Mouse (Mus musculus): ENCODE data around the gene Serpina1a. TPM values are rescaled to one million over a fixed set of nuclear protein-coding genes. Genes with fewer than 3 reads are reported as not detected.
"Not testable (repeated sequence)": the region's sequence is repeated elsewhere in the genome, so short reads cannot be mapped to it uniquely, and the experiment has no call there.

The Serpina1a gene
- polyA plus RNA-seq (2012; ENCODE audit: insufficient read depth, insufficient read length, missing spikeins) = not detected in 2 replicates

DNA sequence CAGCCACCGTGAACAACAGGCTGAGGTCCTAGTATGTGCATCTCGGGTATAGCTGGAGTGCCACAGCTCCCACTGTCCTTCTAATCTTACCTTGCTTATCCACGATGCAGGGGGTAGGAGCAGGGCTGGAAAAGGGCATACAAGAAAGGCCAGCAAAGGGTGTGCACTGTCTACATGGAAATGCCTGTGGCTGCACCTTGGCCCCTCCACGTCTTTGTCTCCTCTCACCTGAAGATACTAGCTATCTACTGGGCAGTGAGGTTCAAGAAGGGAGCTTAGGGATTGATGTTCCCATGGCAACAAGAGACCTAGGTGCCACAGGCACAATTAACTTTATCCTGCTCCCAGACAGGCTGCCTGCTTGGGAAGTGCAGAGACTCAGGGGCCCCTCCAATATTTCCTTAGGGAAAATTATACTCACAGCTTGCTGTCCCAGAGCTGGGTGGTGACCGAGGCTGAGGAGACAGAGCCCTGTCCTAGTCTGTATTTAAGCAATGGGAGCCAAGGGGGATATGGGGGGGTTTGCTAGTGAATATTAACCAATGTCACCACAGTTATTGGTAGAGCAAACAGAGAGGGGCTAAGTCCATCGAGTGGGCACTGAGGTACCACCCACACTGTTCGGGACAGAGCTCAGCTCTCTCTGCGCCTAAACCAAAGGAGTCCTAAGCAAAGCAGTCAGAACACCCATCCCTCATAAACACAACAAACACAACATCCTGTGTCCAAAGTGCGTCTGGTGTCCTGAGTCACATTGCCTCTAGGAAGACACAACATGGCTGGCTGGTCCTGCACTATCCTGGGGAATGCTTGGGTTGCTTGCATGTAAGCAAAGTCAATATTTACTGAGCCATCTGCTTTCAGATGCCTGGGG, at the start of gene Serpina1a:
Serpina1a (minus strand) TSS at position 462 of the 874 bp plus-strand sequence.
- not testable (repeated sequence) for H3K27ac ChIP-seq (ENCODE audit: insufficient read depth, low read depth, low read length); H3K4me1 ChIP-seq (ENCODE audit: control insufficient read depth, insufficient read depth, low read length); H3K4me3 ChIP-seq (ENCODE audit: insufficient read depth, low read length)

GRCm38 (mm10) chr12:103909181-103909580, 45.8 kb upstream of the Serpina1a start:
- not testable (repeated sequence) for H3K4me1 ChIP-seq (ENCODE audit: control insufficient read depth, insufficient read depth, low read length); H3K4me3 ChIP-seq (ENCODE audit: insufficient read depth, low read length); H3K27ac ChIP-seq (ENCODE audit: insufficient read depth, low read depth, low read length)

- not testable (repeated sequence) for H3K4me1 ChIP-seq (ENCODE audit: control insufficient read depth, insufficient read depth, low read length); H3K27ac ChIP-seq (ENCODE audit: insufficient read depth, low read depth, low read length); H3K4me3 ChIP-seq (ENCODE audit: insufficient read depth, low read length)
Observed at GRCm38 (mm10) chr12:103907746-103908145, 44.4 kb upstream of the Serpina1a start.

- not testable (repeated sequence) for H3K4me3 ChIP-seq (ENCODE audit: insufficient read depth, low read length); H3K27ac ChIP-seq (ENCODE audit: insufficient read depth, low read depth, low read length); H3K4me1 ChIP-seq (ENCODE audit: control insufficient read depth, insufficient read depth, low read length)
Observed at GRCm38 (mm10) chr12:103904837-103905340, 41.5 kb upstream of the Serpina1a start, which contains the start of gene Serpina1c. Gene Serpina1c, minus strand, starts transcription at chr12:103904887.

- not testable (repeated sequence) for H3K4me1 ChIP-seq (ENCODE audit: control insufficient read depth, insufficient read depth, low read length); H3K4me3 ChIP-seq (ENCODE audit: insufficient read depth, low read length); H3K27ac ChIP-seq (ENCODE audit: insufficient read depth, low read depth, low read length)
Observed at GRCm38 (mm10) chr12:103901929-103902328, 38.6 kb upstream of the Serpina1a start.

DNA sequence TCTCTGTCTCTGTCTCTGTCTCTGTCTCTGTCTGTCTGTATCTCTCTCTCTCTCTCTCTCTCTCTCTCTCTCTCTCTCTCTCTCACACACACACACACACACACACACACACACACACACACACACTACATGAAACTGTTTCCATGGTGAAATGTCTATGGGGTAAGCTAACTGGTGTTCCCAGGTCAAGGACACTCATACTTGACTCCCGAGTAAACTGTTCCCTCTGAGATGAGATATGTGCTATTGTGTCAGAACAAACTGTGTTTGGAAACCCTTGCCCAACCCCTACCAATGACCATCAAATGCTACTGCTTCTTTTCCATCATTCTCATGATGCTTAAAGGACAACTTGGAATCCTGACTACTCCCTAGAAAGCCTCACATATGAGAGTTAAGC, 3.5 kb upstream of the Serpina1a start:
- not testable (repeated sequence) for H3K4me1 ChIP-seq (ENCODE audit: control insufficient read depth, insufficient read depth, low read length)

DNA sequence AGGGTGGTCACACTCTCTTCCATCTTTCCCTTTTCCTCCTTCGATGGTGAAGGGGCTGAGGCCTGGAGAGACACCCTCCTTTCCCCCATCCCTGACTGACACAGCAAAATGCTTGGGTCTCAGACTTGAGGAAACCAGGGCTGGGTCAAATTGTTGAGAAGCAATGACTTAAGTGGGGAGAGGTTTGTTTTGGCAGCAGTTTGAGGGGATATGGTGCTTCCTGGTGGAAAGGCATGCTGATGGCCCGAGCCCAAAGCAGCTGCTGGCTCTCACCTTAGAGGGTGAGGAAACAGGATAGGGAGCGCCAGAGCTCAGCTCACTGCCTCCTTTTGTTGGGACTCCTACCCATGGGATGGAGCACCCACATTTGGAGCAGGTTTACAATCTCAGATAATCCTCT, 2.4 kb downstream of the Serpina1a start:
- Histone ChIP-seq H3K4me3 (ENCODE audit: insufficient read depth, low read length) (no peak overlapping the region), H3K27ac (ENCODE audit: insufficient read depth, low read depth, low read length) (no peak overlapping the region), H3K4me1 (ENCODE audit: control insufficient read depth, insufficient read depth, low read length) (no peaks in the 10 kb centered on the region)
- TF ChIP-seq CTCF (IDR thresholded peaks at IDR 0.05; ENCODE audit: low read depth, low read length) = no peak
- TF ChIP-seq POLR2A (IDR thresholded peaks at IDR 0.05; ENCODE audit: borderline replicate concordance, low read depth, low read length) = no peak

More for the DNA sequence above, 3.5 kb upstream of the Serpina1a start:
- H3K27ac ChIP-seq (ENCODE audit: insufficient read depth, low read depth, low read length); H3K4me3 ChIP-seq (ENCODE audit: insufficient read depth, low read length): not testable (repeated sequence)

DNA sequence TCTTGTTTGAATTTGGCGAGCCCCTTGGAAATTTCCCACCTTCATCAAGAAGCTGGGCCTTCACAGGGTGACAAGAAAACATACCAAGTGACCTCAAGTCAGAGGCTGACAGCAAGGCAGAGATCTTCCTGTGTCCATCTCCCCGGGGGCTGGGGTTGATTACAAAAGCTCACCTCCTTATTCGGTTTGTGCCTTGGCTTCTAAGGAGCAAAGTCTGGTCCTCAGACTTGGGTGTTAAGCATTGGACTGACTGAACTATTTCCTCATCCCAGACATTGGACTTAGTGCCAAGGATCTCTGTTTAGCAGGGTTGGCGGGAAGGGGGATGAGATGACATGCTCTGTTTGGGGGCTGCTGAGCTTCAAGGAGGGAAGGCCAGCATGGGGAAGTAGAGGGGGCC, 2.8 kb downstream of the Serpina1a start:
- not testable (repeated sequence) for H3K4me3 ChIP-seq (ENCODE audit: insufficient read depth, low read length); H3K27ac ChIP-seq (ENCODE audit: insufficient read depth, low read depth, low read length)

DNA sequence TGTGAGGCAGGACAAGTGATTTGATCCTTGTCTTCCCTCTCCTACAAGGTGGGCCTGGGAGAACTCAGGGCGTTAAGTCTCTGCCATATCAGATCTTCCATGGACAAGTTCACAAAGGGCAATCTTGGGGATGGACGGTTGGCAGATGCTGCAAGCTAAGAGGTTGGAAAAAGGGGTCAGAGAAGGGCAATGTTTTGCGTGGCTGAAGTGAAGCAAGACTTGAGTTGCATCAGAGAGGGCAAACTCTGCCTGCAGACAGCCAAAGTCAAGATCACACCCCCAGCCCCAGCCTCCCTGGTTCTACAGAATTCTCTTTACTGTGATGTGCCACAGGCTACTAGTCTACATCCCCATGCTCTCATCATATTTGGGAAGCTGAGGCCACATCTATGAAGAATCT, 3.8 kb downstream of the Serpina1a start:
- H3K27ac ChIP-seq (ENCODE audit: insufficient read depth, low read depth, low read length); H3K4me3 ChIP-seq (ENCODE audit: insufficient read depth, low read length); H3K4me1 ChIP-seq (ENCODE audit: control insufficient read depth, insufficient read depth, low read length): not testable (repeated sequence)

More for the DNA sequence above, 2.8 kb downstream of the Serpina1a start:
- H3K4me1 ChIP-seq (ENCODE audit: control insufficient read depth, insufficient read depth, low read length) = not testable (repeated sequence)

DNA sequence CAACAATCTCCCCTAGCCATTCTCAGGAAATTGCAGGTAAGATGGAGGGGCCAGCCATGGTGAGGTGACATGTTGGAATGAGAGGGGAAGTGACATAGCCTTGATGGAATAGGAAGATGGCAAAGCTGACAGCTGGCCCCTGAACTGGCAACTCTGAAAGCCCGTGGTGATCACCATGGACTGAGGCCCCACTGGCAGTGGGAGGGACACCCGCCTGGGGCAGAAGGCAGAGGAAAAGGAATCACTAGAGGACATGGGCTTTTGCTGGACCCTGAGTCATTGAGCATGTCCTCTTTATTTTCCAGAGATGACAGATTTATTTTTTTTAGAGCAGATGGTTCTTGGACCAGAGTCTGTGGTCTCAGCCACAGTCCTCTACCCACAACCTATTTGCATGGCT, 10.3 kb downstream of the Serpina1a start:
- not testable (repeated sequence) for H3K27ac ChIP-seq (ENCODE audit: insufficient read depth, low read depth, low read length); H3K4me1 ChIP-seq (ENCODE audit: control insufficient read depth, insufficient read depth, low read length); H3K4me3 ChIP-seq (ENCODE audit: insufficient read depth, low read length)

- not testable (repeated sequence) for H3K4me1 ChIP-seq (ENCODE audit: control insufficient read depth, insufficient read depth, low read length); H3K4me3 ChIP-seq (ENCODE audit: insufficient read depth, low read length); H3K27ac ChIP-seq (ENCODE audit: insufficient read depth, low read depth, low read length)
Observed at GRCm38 (mm10) chr12:103830273-103830672, 33.1 kb downstream of the Serpina1a start, which contains the start of gene Serpina1b. Gene Serpina1b, minus strand, starts transcription at chr12:103830373.

DNA sequence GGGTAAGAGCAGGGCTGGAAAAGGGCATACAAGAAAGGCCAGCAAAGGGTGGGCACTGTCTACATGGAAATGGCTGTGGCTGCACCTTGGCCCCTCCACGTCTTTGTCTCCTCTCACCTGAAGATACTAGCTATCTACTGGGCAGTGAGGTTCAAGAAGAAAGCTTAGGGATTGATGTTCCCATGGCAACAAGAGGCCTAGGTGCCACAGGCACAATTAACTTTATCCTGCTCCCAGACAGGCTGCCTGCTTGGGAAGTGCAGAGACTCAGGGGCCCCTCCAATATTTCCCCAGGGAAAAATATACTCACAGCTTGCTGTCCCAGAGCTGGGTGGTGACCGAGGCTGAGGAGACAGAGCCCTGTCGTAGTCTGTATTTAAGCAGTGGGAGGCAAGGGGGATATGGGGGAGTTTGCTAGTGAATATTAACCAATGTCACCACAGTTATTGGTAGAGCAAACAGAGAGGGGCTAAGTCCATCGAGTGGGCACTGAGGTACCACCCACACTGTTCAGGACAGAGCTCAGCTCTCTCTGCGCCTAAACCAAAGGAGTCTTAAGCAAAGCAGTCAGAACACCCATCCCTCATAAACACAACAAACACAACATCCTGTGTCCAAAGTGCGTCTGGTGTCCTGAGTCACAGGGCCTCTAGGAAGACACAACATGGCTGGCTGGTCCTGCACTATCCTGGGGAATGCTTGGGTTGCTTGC, 35.5 kb downstream of the Serpina1a start:
- H3K27ac ChIP-seq (ENCODE audit: insufficient read depth, low read depth, low read length); H3K4me3 ChIP-seq (ENCODE audit: insufficient read depth, low read length); H3K4me1 ChIP-seq (ENCODE audit: control insufficient read depth, insufficient read depth, low read length): not testable (repeated sequence)

GRCm38 (mm10) chr12:103823826-103824225, 39.5 kb downstream of the Serpina1a start:
- H3K27ac ChIP-seq (ENCODE audit: insufficient read depth, low read depth, low read length); H3K4me3 ChIP-seq (ENCODE audit: insufficient read depth, low read length); H3K4me1 ChIP-seq (ENCODE audit: control insufficient read depth, insufficient read depth, low read length): not testable (repeated sequence)

All from bone marrow macrophage, adult 2 months (primary cell).